Comparison of ENCODE assay signal across 8 mouse cellular contexts in genomic region chr4:141065123-141065522, GRCm38 (mm10). TPM values are rescaled to one million over a fixed set of nuclear protein-coding genes. Genes with fewer than 3 reads are reported as not detected.
DNase-seq lines count a peak whose midpoint lies in the region; ATAC-seq and TF ChIP-seq lines count a peak whose summit lies in the region.

No protein-coding gene starts in this region.

- intact Hi-C loops in left cerebral cortex, adult 2 months (cut with DNase I): loop anchor here (2.0 kb wide), 1 partner anchor 20 kb away; no protein-coding TSS in a partner anchor

- H3K36me3 ChIP-seq in kidney, adult 2 months (ENCODE audit: control insufficient read depth, insufficient read depth, low read length): no peaks in the 10 kb centered on the region; the same call in 1 of the 2 replicates
- peaks cover 47% of the 10 kb centered on the region for H3K36me3 ChIP-seq in kidney, embryonic 14.5 days (ENCODE audit: control insufficient read depth, insufficient read depth, low read length)
- peaks cover 47% of the 10 kb centered on the region for H3K36me3 ChIP-seq in forebrain, embryonic 14.5 days (ENCODE audit: control insufficient read depth, insufficient read depth, low read length)
- H3K36me3 ChIP-seq in hindbrain, embryonic 11.5 days (ENCODE audit: control insufficient read depth, insufficient read depth, low read length): peaks cover 12% of the 10 kb centered on the region
- peaks cover 23% of the 10 kb centered on the region for H3K36me3 ChIP-seq in midbrain, embryonic 11.5 days (ENCODE audit: control insufficient read depth, insufficient read depth, low read length)
- H3K36me3 ChIP-seq in small intestine, adult 2 months (ENCODE audit: control insufficient read depth, insufficient read depth, low read length): peaks cover 41% of the 10 kb centered on the region

- TF ChIP-seq POLR2A in kidney, adult 2 months (IDR thresholded peaks at IDR 0.05; ENCODE audit: low read depth, low read length): no peak
- no peak for TF ChIP-seq POLR2A in small intestine, adult 2 months (IDR thresholded peaks at IDR 0.05; ENCODE audit: low read depth, low read length)

- H3K27ac ChIP-seq in kidney, adult 2 months (ENCODE audit: insufficient read depth, low read depth, low read length): no peak overlapping the region
- H3K27ac ChIP-seq in kidney, embryonic 14.5 days (ENCODE audit: low read depth, low read length): no peak overlapping the region
- no peak overlapping the region for H3K27ac ChIP-seq in forebrain, embryonic 14.5 days (ENCODE audit: low read depth, low read length)
- no peak overlapping the region for H3K27ac ChIP-seq in hindbrain, embryonic 11.5 days (ENCODE audit: low read depth, low read length)
- no peak overlapping the region; the same call in 1 of the 2 replicates for H3K27ac ChIP-seq in left cerebral cortex, adult 2 months
- no peak overlapping the region for H3K27ac ChIP-seq in midbrain, embryonic 11.5 days (ENCODE audit: low read depth, low read length)
- no peak overlapping the region for H3K27ac ChIP-seq in small intestine, adult 2 months (ENCODE audit: insufficient read depth, low read depth, low read length)

- peak; percentile 99 for TF ChIP-seq CTCF in kidney, adult 2 months (conservative IDR thresholded peaks at IDR 0.05; ENCODE audit: insufficient read depth, insufficient read length, low read depth, low read length)
- peak; percentile 96 for TF ChIP-seq CTCF in left cerebral cortex, adult 2 months (IDR thresholded peaks at IDR 0.05)
- TF ChIP-seq CTCF in small intestine, adult 2 months (IDR thresholded peaks at IDR 0.05; ENCODE audit: extremely low read depth, insufficient read length, insufficient replicate concordance, low read depth, low read length): peak; percentile 98

- peak; percentile 90 for DNase-seq in kidney, adult 2 months
- DNase-seq in forebrain, embryonic 14.5 days (ENCODE audit: low spot score): peak; percentile 95
- peak; percentile 91 for DNase-seq in hindbrain, embryonic 11.5 days (ENCODE audit: low spot score)
- DNase-seq in left cerebral cortex, adult 2 months (ENCODE audit: extremely low spot score in 1 of 2, low spot score in 2 of 2): peak; percentile 77 to 81
- DNase-seq in midbrain, embryonic 11.5 days (ENCODE audit: low spot score, missing footprints): peak; percentile 96

- WGBS in kidney, adult 2 months: 5% methylated on average over 8 of the region's 8 CpGs
- 5% methylated on average over 8 of the region's 8 CpGs for WGBS in kidney, embryonic 14.5 days
- 4% methylated on average over 8 of the region's 8 CpGs for WGBS in forebrain, embryonic 14.5 days
- WGBS in hindbrain, embryonic 11.5 days: 9% methylated on average over 8 of the region's 8 CpGs
- 4% methylated on average over 8 of the region's 8 CpGs for WGBS in midbrain, embryonic 11.5 days
- WGBS in small intestine, adult 2 months: 8% methylated on average over 8 of the region's 8 CpGs

- H3K27me3 ChIP-seq in kidney, adult 2 months (replicated peaks; ENCODE audit: control insufficient read depth, insufficient read depth, low read length): no peaks in the 10 kb centered on the region
- H3K27me3 ChIP-seq in kidney, embryonic 14.5 days (ENCODE audit: control insufficient read depth, insufficient read depth, low read length): no peaks in the 10 kb centered on the region
- no peaks in the 10 kb centered on the region for H3K27me3 ChIP-seq in forebrain, embryonic 14.5 days (replicated peaks; ENCODE audit: control insufficient read depth, insufficient read depth, low read length)
- H3K27me3 ChIP-seq in hindbrain, embryonic 11.5 days (ENCODE audit: control insufficient read depth, insufficient read depth, low read length): no peaks in the 10 kb centered on the region
- H3K27me3 ChIP-seq in midbrain, embryonic 11.5 days (ENCODE audit: control insufficient read depth, insufficient read depth, low read length): no peaks in the 10 kb centered on the region
- no peaks in the 10 kb centered on the region for H3K27me3 ChIP-seq in small intestine, adult 2 months (ENCODE audit: control insufficient read depth, insufficient read depth, low read length)

- no peak for ATAC-seq in kidney, embryonic 14.5 days (ENCODE audit: low FRiP score, low TSS enrichment)
- ATAC-seq in cerebellum, adult (ENCODE audit: insufficient number of reproducible peaks, low FRiP score, low TSS enrichment): peak; percentile 42
- peak; percentile 27 for ATAC-seq in forebrain, embryonic 14.5 days
- ATAC-seq in hindbrain, embryonic 11.5 days (ENCODE audit: low FRiP score): peak; percentile 5; the same call in 1 of the 2 replicates
- no peak for ATAC-seq in midbrain, embryonic 11.5 days (ENCODE audit: low FRiP score)

- H3K4me1 ChIP-seq in kidney, adult 2 months (ENCODE audit: control insufficient read depth, insufficient read depth, low read length): peaks cover 19% of the 10 kb centered on the region
- H3K4me1 ChIP-seq in kidney, embryonic 14.5 days (ENCODE audit: control insufficient read depth, insufficient read depth, low read length): no peaks in the 10 kb centered on the region
- H3K4me1 ChIP-seq in forebrain, embryonic 14.5 days (ENCODE audit: control insufficient read depth, insufficient read depth, low read length): no peaks in the 10 kb centered on the region
- H3K4me1 ChIP-seq in hindbrain, embryonic 11.5 days (replicated peaks; ENCODE audit: control insufficient read depth, insufficient read depth, low read length): no peaks in the 10 kb centered on the region
- H3K4me1 ChIP-seq in midbrain, embryonic 11.5 days (ENCODE audit: control insufficient read depth, insufficient read depth, low read length): 0 out of 2 replicates have a peak, but pooled peaks cover 5% of the 10 kb centered on the region
- no peaks in the 10 kb centered on the region for H3K4me1 ChIP-seq in small intestine, adult 2 months (ENCODE audit: control insufficient read depth, insufficient read depth, insufficient read length, low read length)

- H3K4me3 ChIP-seq in kidney, adult 2 months (ENCODE audit: insufficient read depth, low read depth, low read length): no peak overlapping the region
- no peak overlapping the region for H3K4me3 ChIP-seq in kidney, embryonic 14.5 days (ENCODE audit: low read length)
- H3K4me3 ChIP-seq in forebrain, embryonic 14.5 days (ENCODE audit: low read depth, low read length): no peak overlapping the region
- no peak overlapping the region for H3K4me3 ChIP-seq in hindbrain, embryonic 11.5 days (ENCODE audit: low read depth, low read length)
- H3K4me3 ChIP-seq in left cerebral cortex, adult 2 months: no peak overlapping the region
- no peak overlapping the region for H3K4me3 ChIP-seq in midbrain, embryonic 11.5 days (ENCODE audit: low read depth, low read length)
- H3K4me3 ChIP-seq in small intestine, adult 2 months (ENCODE audit: low read depth, low read length): no peak overlapping the region

- no peak overlapping the region for H3K4me2 ChIP-seq in kidney, embryonic 14.5 days (replicated peaks; ENCODE audit: low read depth, low read length)
- H3K4me2 ChIP-seq in forebrain, embryonic 14.5 days (ENCODE audit: low read length): no peak overlapping the region
- H3K4me2 ChIP-seq in hindbrain, embryonic 11.5 days (replicated peaks; ENCODE audit: low read depth, low read length): no peak overlapping the region
- no peak overlapping the region for H3K4me2 ChIP-seq in midbrain, embryonic 11.5 days

- H3K9ac ChIP-seq in kidney, embryonic 14.5 days (ENCODE audit: low read depth, low read length): no peak overlapping the region
- H3K9ac ChIP-seq in forebrain, embryonic 14.5 days (ENCODE audit: low read length): no peak overlapping the region
- H3K9ac ChIP-seq in hindbrain, embryonic 11.5 days (ENCODE audit: low read depth, low read length): no peak overlapping the region
- H3K9ac ChIP-seq in midbrain, embryonic 11.5 days (ENCODE audit: low read length): no peak overlapping the region

- no peaks in the 10 kb centered on the region for H3K9me3 ChIP-seq in kidney, embryonic 14.5 days (ENCODE audit: control insufficient read depth, low read length)
- H3K9me3 ChIP-seq in forebrain, embryonic 14.5 days (replicated peaks; ENCODE audit: control insufficient read depth, low read length): no peaks in the 10 kb centered on the region
- H3K9me3 ChIP-seq in hindbrain, embryonic 11.5 days (ENCODE audit: control insufficient read depth, low read length): no peaks in the 10 kb centered on the region
- H3K9me3 ChIP-seq in midbrain, embryonic 11.5 days (ENCODE audit: control insufficient read depth, low read length): no peaks in the 10 kb centered on the region

RNA-seq across cellular contexts. Expression of gene Crocc, which starts 4.8 kb away (rescaled TPM):
- polyA plus RNA-seq in kidney, adult 2 months (2012; rRNA removed): 34.7 and 41.8 TPM in 2 replicates
- 10.3 and 13.2 TPM in 2 replicates for polyA plus RNA-seq in kidney, embryonic 14.5 days (2014; fragmentation: Nextera tagmentation; extraction: Ambion mirVana)
- polyA plus RNA-seq in forebrain, embryonic 14.5 days (2014; fragmentation: Nextera tagmentation; extraction: Ambion mirVana): 6.6 and 7.8 TPM in 2 replicates
- polyA plus RNA-seq in hindbrain, embryonic 11.5 days (2014; fragmentation: Nextera tagmentation; extraction: Ambion mirVana): 6.3 and 7.6 TPM in 2 replicates
- 10 to 100 TPM; 68.1 to 71.3 TPM for total RNA-seq in left cerebral cortex, adult 2 months (2021)
- polyA plus RNA-seq in midbrain, embryonic 11.5 days (2014; fragmentation: Nextera tagmentation; extraction: Ambion mirVana): 6.3 and 8.3 TPM in 2 replicates
- polyA plus RNA-seq in small intestine, adult 2 months (2012; rRNA removed): 4.7 and 7.3 TPM in 2 replicates

RNA-seq across cellular contexts. Expression of gene Necap2, which starts 13.0 kb away (rescaled TPM):
- polyA plus RNA-seq in kidney, adult 2 months (2012; rRNA removed): 60.3 and 64.9 TPM in 2 replicates
- polyA plus RNA-seq in kidney, embryonic 14.5 days (2014; fragmentation: Nextera tagmentation; extraction: Ambion mirVana): 64.4 and 79.8 TPM in 2 replicates
- 36.6 and 41.8 TPM in 2 replicates for polyA plus RNA-seq in forebrain, embryonic 14.5 days (2014; fragmentation: Nextera tagmentation; extraction: Ambion mirVana)
- polyA plus RNA-seq in hindbrain, embryonic 11.5 days (2014; fragmentation: Nextera tagmentation; extraction: Ambion mirVana): 50.8 and 51.7 TPM in 2 replicates
- 10 to 100 TPM; 44.9 to 45.9 TPM for total RNA-seq in left cerebral cortex, adult 2 months (2021)
- 40.0 and 43.5 TPM in 2 replicates for polyA plus RNA-seq in midbrain, embryonic 11.5 days (2014; fragmentation: Nextera tagmentation; extraction: Ambion mirVana)
- 28.2 and 68.9 TPM in 2 replicates for polyA plus RNA-seq in small intestine, adult 2 months (2012; rRNA removed)

RNA-seq across cellular contexts. Expression of gene Spata21, which starts 23.0 kb away (rescaled TPM):
- 0.03 and 0.26 TPM in 2 replicates for polyA plus RNA-seq in kidney, adult 2 months (2012; rRNA removed)
- polyA plus RNA-seq in kidney, embryonic 14.5 days (2014; fragmentation: Nextera tagmentation; extraction: Ambion mirVana): 0.27 and 0.95 TPM in 2 replicates
- 0.19 TPM in 1 of 2 replicates, not detected in the other for polyA plus RNA-seq in forebrain, embryonic 14.5 days (2014; fragmentation: Nextera tagmentation; extraction: Ambion mirVana)
- 0.17 and 0.19 TPM in 2 replicates for polyA plus RNA-seq in hindbrain, embryonic 11.5 days (2014; fragmentation: Nextera tagmentation; extraction: Ambion mirVana)
- under 1 TPM; 0.26 to 0.61 TPM for total RNA-seq in left cerebral cortex, adult 2 months (2021)
- polyA plus RNA-seq in midbrain, embryonic 11.5 days (2014; fragmentation: Nextera tagmentation; extraction: Ambion mirVana): not detected in 2 replicates
- polyA plus RNA-seq in small intestine, adult 2 months (2012; rRNA removed): not detected in 2 replicates

RNA-seq across cellular contexts. Expression of gene Mfap2, which starts 54.9 kb away (rescaled TPM):
- polyA plus RNA-seq in kidney, adult 2 months (2012; rRNA removed): 14.9 and 18.0 TPM in 2 replicates
- polyA plus RNA-seq in kidney, embryonic 14.5 days (2014; fragmentation: Nextera tagmentation; extraction: Ambion mirVana): 412 and 476 TPM in 2 replicates
- polyA plus RNA-seq in forebrain, embryonic 14.5 days (2014; fragmentation: Nextera tagmentation; extraction: Ambion mirVana): 255 and 287 TPM in 2 replicates
- 266 and 286 TPM in 2 replicates for polyA plus RNA-seq in hindbrain, embryonic 11.5 days (2014; fragmentation: Nextera tagmentation; extraction: Ambion mirVana)
- 1 to 10 TPM; 4.8 to 4.9 TPM for total RNA-seq in left cerebral cortex, adult 2 months (2021)
- 250 and 254 TPM in 2 replicates for polyA plus RNA-seq in midbrain, embryonic 11.5 days (2014; fragmentation: Nextera tagmentation; extraction: Ambion mirVana)
- polyA plus RNA-seq in small intestine, adult 2 months (2012; rRNA removed): 8.8 and 13.7 TPM in 2 replicates

Comparison
In these comparisons a context has a peak if more than half of its experiments do, and no peak if none do; other contexts are left out.
1. ATAC-seq: peak in cerebellum, adult (single experiment), forebrain, embryonic 14.5 days (single experiment) and hindbrain, embryonic 11.5 days (single experiment); none in kidney, embryonic 14.5 days (single experiment) and midbrain, embryonic 11.5 days (single experiment).
2. Peak in every context shown above with its lines, with median percentiles within 50 percentile points of each other: DNase-seq and CTCF ChIP-seq.